Mouse (Mus musculus): ENCODE measurements around the gene Palm3. TPM values are rescaled to one million over a fixed set of nuclear protein-coding genes. Genes with fewer than 3 reads are reported as not detected.

Gene Palm3
- 1.1 and 1.6 TPM in 2 replicates for polyA plus RNA-seq (2015; fragmentation: Nextera tagmentation; extraction: Ambion mirVana)

GRCm38 (mm10) chr8:84021096-84021495 lies at the start of gene Palm3:
Palm3 (plus strand) TSS chr8:84021471.
- TF ChIP-seq EP300 (IDR thresholded peaks at IDR 0.05) (no peak), CTCF (IDR thresholded peaks at IDR 0.05) (peak; percentile 16; the same call in 1 of the 2 replicates)
- DNase-seq (ENCODE audit: low spot score): peak; percentile 53
- no peak within 1 kb of the TSS for H3K4me3 ChIP-seq (ENCODE audit: low read depth, low read length)
- WGBS: 7% methylated on average over 18 of the region's 18 CpGs
- H3K27ac ChIP-seq (ENCODE audit: low read length): no peak within 1 kb of the TSS; the same call in 1 of the 2 replicates
- H3K4me2 ChIP-seq (replicated peaks; ENCODE audit: low read depth, low read length): peak within 1 kb of the TSS; percentile 22
- no peak within 1 kb of the TSS for H3K9ac ChIP-seq (replicated peaks; ENCODE audit: low read depth)
- H3K9me3 ChIP-seq (ENCODE audit: low read length): no peaks in the 10 kb centered on the region
- peaks cover 24% of the 10 kb centered on the region for H3K4me1 ChIP-seq (ENCODE audit: insufficient read depth, low read depth, low read length)
- no peaks in the 10 kb centered on the region for H3K36me3 ChIP-seq (ENCODE audit: insufficient read depth, low read length)
- H3K27me3 ChIP-seq (replicated peaks; ENCODE audit: insufficient read depth, low read length): no peaks in the 10 kb centered on the region
- peak; percentile 64 for ATAC-seq

DNA sequence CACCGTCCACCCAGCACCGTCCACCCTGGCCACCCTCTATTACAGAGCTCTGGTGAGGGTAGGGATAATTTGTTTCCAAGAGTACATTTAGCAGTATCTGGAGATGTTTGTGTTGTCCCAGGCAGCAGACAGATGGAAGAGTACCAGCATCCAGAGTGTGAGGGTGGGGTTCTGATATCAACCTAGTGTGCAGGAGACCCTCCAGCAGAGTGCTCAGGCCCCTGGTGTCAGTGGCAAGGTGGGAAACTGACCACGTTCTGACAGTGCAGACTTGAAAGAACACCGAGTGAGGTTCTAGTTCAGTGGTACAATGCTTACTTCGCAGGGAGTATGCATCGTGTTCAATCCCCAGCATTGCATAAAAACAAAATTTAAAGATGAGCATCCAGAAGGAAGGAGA lies 49.6 kb upstream of the Palm3 start:
- Histone ChIP-seq H3K4me1 (ENCODE audit: insufficient read depth, low read depth, low read length) (0 out of 2 replicates have a peak, but pooled peaks cover 2% of the 10 kb centered on the region), H3K4me3 (ENCODE audit: low read depth, low read length) (no peak overlapping the region), H3K27ac (ENCODE audit: low read length) (peak overlapping the region; percentile 43; the same call in 1 of the 2 replicates), H3K27me3 (replicated peaks; ENCODE audit: insufficient read depth, low read length) (no peaks in the 10 kb centered on the region), H3K4me2 (replicated peaks; ENCODE audit: low read depth, low read length) (peak overlapping the region; percentile 92; the same call in 1 of the 2 replicates), H3K9ac (replicated peaks; ENCODE audit: low read depth) (no peak overlapping the region), H3K9me3 (ENCODE audit: low read length) (no peaks in the 10 kb centered on the region), H3K36me3 (ENCODE audit: insufficient read depth, low read length) (no peaks in the 10 kb centered on the region)
- ATAC-seq (no peak), DNase-seq (ENCODE audit: low spot score) (no peak)
- 78% methylated on average over 6 of the region's 6 CpGs for WGBS
- TF ChIP-seq EP300 (IDR thresholded peaks at IDR 0.05): no peak
- TF ChIP-seq CTCF (IDR thresholded peaks at IDR 0.05): no peak

DNA sequence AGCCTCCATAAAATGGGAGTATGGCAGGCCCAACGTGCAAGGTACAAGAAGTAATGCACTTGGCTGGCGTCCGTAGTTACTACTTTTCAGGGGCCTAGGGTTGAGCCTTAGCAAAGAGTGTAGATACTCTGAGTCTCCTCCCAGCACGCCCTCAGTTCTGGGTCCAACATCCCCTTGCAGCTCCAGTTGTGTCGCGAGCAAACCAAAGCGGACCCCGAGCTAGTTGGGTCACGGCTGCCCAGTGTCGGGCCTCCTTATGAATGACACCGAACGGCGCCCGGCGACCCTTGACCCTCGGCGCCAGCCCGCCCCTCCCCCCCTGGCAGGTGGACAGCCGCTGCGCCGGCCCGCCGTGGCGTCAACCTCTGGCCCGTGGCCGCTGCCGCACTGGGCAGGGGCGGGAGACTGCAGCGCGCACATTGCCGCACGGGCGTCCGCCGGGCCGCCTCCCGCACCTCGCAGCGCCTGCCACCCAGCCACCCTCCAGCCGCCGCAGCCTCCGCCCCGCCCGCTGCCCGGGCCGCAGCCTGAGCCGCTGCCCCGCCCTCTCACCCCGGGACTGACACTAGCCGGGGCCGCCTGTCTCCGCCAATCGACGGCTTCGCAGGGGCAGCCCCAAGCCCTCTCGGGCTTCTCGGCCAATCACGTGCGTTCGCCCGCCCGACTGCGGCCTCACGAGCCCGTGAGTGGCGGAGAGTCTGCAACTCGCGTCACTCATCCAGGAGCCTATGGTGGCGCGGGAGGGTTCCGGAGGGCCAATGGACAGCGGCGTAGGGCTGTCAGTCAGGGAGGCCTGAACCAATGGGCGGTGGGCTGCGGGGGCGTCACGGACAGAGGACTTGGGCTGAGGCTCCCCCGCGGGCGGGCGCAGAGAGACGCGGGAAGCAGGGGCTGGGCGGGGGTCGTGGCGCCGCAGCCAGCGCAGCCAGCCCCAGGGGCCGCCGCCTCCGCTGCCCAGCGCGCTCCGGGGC lies 48.8 kb upstream of the Palm3 start, which contains the start of gene Prkaca:
Gene Prkaca, plus strand, starts transcription at position 844 of the 971 bp plus-strand sequence.
- Histone ChIP-seq H3K27ac (ENCODE audit: low read length) (peak within 1 kb of the TSS; percentile 71), H3K9ac (replicated peaks; ENCODE audit: low read depth) (peak within 1 kb of the TSS; percentile 76), H3K36me3 (ENCODE audit: insufficient read depth, low read length) (no peaks in the 10 kb centered on the region), H3K4me3 (ENCODE audit: low read depth, low read length) (peak within 1 kb of the TSS; percentile 91), H3K9me3 (ENCODE audit: low read length) (no peaks in the 10 kb centered on the region), H3K4me2 (replicated peaks; ENCODE audit: low read depth, low read length) (peak within 1 kb of the TSS; percentile 92), H3K27me3 (replicated peaks; ENCODE audit: insufficient read depth, low read length) (no peaks in the 10 kb centered on the region), H3K4me1 (ENCODE audit: insufficient read depth, low read depth, low read length) (peaks cover 8% of the 10 kb centered on the region; the same call in 1 of the 2 replicates)
- TF ChIP-seq EP300 (IDR thresholded peaks at IDR 0.05): no peak
- no peak for TF ChIP-seq CTCF (IDR thresholded peaks at IDR 0.05)
- DNase-seq (ENCODE audit: low spot score) (peak; percentile 99), ATAC-seq (peak; percentile 99)
- WGBS: under 1% methylated on average over 64 of the region's 94 CpGs

GRCm38 (mm10) chr8:83973161-83974031 lies 47.9 kb upstream of the Palm3 start:
- WGBS: 2% methylated on average over 17 of the region's 37 CpGs
- Histone ChIP-seq H3K9me3 (ENCODE audit: low read length) (no peaks in the 10 kb centered on the region), H3K27me3 (replicated peaks; ENCODE audit: insufficient read depth, low read length) (no peaks in the 10 kb centered on the region), H3K4me2 (replicated peaks; ENCODE audit: low read depth, low read length) (peak overlapping the region; percentile 92), H3K36me3 (ENCODE audit: insufficient read depth, low read length) (no peaks in the 10 kb centered on the region), H3K9ac (replicated peaks; ENCODE audit: low read depth) (peak overlapping the region; percentile 76), H3K27ac (ENCODE audit: low read length) (peak overlapping the region; percentile 71), H3K4me1 (ENCODE audit: insufficient read depth, low read depth, low read length) (peaks cover 11% of the 10 kb centered on the region; the same call in 1 of the 2 replicates), H3K4me3 (ENCODE audit: low read depth, low read length) (peak overlapping the region; percentile 91)
- DNase-seq (ENCODE audit: low spot score) (peak; percentile 37), ATAC-seq (peak; percentile 21)
- TF ChIP-seq EP300 (IDR thresholded peaks at IDR 0.05) (no peak), CTCF (IDR thresholded peaks at IDR 0.05) (no peak)

GRCm38 (mm10) chr8:83974521-83974920 lies 46.8 kb upstream of the Palm3 start:
- H3K4me2 ChIP-seq (replicated peaks; ENCODE audit: low read depth, low read length): peak overlapping the region; percentile 92
- peak overlapping the region; percentile 71; the same call in 1 of the 2 replicates for H3K27ac ChIP-seq (ENCODE audit: low read length)

More at GRCm38 (mm10) chr8:83974521-83974920, 46.8 kb upstream of the Palm3 start:
- Histone ChIP-seq H3K36me3 (ENCODE audit: insufficient read depth, low read length) (no peaks in the 10 kb centered on the region), H3K9me3 (ENCODE audit: low read length) (no peaks in the 10 kb centered on the region), H3K4me1 (ENCODE audit: insufficient read depth, low read depth, low read length) (peaks cover 11% of the 10 kb centered on the region; the same call in 1 of the 2 replicates), H3K9ac (replicated peaks; ENCODE audit: low read depth) (no peak overlapping the region), H3K4me3 (ENCODE audit: low read depth, low read length) (no peak overlapping the region), H3K27me3 (replicated peaks; ENCODE audit: insufficient read depth, low read length) (no peaks in the 10 kb centered on the region)
- ATAC-seq: peak; percentile 4; the same call in 1 of the 2 replicates
- no peak; the same call in 1 of the 2 replicates for TF ChIP-seq EP300 (IDR thresholded peaks at IDR 0.05)
- TF ChIP-seq CTCF (IDR thresholded peaks at IDR 0.05): no peak
- WGBS: 52% methylated on average over 4 of the region's 4 CpGs
- peak; percentile 60 for DNase-seq (ENCODE audit: low spot score)

Data from lung, postnatal 0 days (tissue).